Mouse (Mus musculus): ENCODE data around the gene Pogz. TPM values are rescaled to one million over a fixed set of nuclear protein-coding genes. Genes with fewer than 3 reads are reported as not detected.

The Pogz gene
- polyA plus RNA-seq (2015; fragmentation: Nextera tagmentation; extraction: Ambion mirVana): 9.2 and 9.9 TPM in 2 replicates

GRCm38 (mm10) chr3:94837183-94837890 lies at the start of gene Pogz:
Gene Pogz, plus strand, starts transcription at chr3:94837567.
- H3K4me3 ChIP-seq (ENCODE audit: low read length): peak within 1 kb of the TSS; percentile 71
- H3K36me3 ChIP-seq (ENCODE audit: control insufficient read depth, insufficient read depth, low read length): no peaks in the 10 kb centered on the region
- peaks cover 2% of the 10 kb centered on the region; the same call in 1 of the 2 replicates for H3K9me3 ChIP-seq (ENCODE audit: control insufficient read depth, low read length)
- under 1% methylated on average over 53 of the region's 57 CpGs for WGBS
- peak within 1 kb of the TSS; percentile 97 for H3K27ac ChIP-seq (ENCODE audit: low read length)
- H3K27me3 ChIP-seq (replicated peaks; ENCODE audit: control insufficient read depth, insufficient read depth, low read length): no peaks in the 10 kb centered on the region
- H3K4me2 ChIP-seq (ENCODE audit: low read depth, low read length): peak within 1 kb of the TSS; percentile 62
- 0 out of 2 replicates have a peak, but pooled peaks cover 3% of the 10 kb centered on the region for H3K4me1 ChIP-seq (ENCODE audit: control insufficient read depth, insufficient read depth, low read length)
- ATAC-seq: peak; percentile 93
- H3K9ac ChIP-seq (ENCODE audit: low read depth, low read length): peak within 1 kb of the TSS; percentile 83

- peaks cover 6% of the 10 kb centered on the region for H3K4me1 ChIP-seq (ENCODE audit: control insufficient read depth, insufficient read depth, low read length)
- H3K4me3 ChIP-seq (ENCODE audit: low read length): no peak overlapping the region
- 61% methylated on average over 1 of the region's 1 CpGs for WGBS
- H3K36me3 ChIP-seq (ENCODE audit: control insufficient read depth, insufficient read depth, low read length): no peaks in the 10 kb centered on the region
- H3K4me2 ChIP-seq (ENCODE audit: low read depth, low read length): no peak overlapping the region
- ATAC-seq: no peak
- H3K9ac ChIP-seq (ENCODE audit: low read depth, low read length): no peak overlapping the region
- H3K27me3 ChIP-seq (replicated peaks; ENCODE audit: control insufficient read depth, insufficient read depth, low read length): no peaks in the 10 kb centered on the region
- H3K9me3 ChIP-seq (ENCODE audit: control insufficient read depth, low read length): no peaks in the 10 kb centered on the region
- no peak overlapping the region for H3K27ac ChIP-seq (ENCODE audit: low read length)
Observed at GRCm38 (mm10) chr3:94789071-94789470, 48.3 kb upstream of the Pogz start.

GRCm38 (mm10) chr3:94789516-94789915 lies 47.9 kb upstream of the Pogz start:
- no peak overlapping the region for H3K9ac ChIP-seq (ENCODE audit: low read depth, low read length)
- no peaks in the 10 kb centered on the region for H3K27me3 ChIP-seq (replicated peaks; ENCODE audit: control insufficient read depth, insufficient read depth, low read length)
- peaks cover 7% of the 10 kb centered on the region for H3K4me1 ChIP-seq (ENCODE audit: control insufficient read depth, insufficient read depth, low read length)
- H3K4me3 ChIP-seq (ENCODE audit: low read length): no peak overlapping the region
- no peak overlapping the region for H3K27ac ChIP-seq (ENCODE audit: low read length)
- ATAC-seq: no peak
- no peak overlapping the region for H3K4me2 ChIP-seq (ENCODE audit: low read depth, low read length)
- no peaks in the 10 kb centered on the region for H3K36me3 ChIP-seq (ENCODE audit: control insufficient read depth, insufficient read depth, low read length)
- WGBS: 79% methylated on average over 2 of the region's 2 CpGs
- no peaks in the 10 kb centered on the region for H3K9me3 ChIP-seq (ENCODE audit: control insufficient read depth, low read length)

DNA sequence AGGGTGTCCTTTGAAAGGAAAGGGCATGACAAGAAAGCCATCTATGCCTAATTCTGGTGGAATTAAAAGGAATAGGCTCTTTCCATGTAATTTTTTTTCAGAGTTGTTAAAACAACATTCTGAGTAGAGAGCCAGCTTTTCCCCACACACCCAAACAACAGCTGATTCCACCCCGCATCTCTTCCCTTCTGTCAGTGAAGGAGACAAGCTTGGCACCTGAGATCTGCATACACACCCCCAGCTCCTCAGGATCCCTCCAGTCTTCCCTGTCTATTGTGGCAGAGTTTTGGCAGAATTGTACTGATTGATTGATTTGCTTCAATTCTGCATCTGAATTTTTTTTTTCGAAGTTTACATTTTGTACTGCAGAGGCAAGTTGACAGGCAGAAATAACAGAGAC lies 45.1 kb upstream of the Pogz start:
- Histone ChIP-seq H3K4me2 (ENCODE audit: low read depth, low read length) (no peak overlapping the region), H3K9me3 (ENCODE audit: control insufficient read depth, low read length) (no peaks in the 10 kb centered on the region), H3K4me1 (ENCODE audit: control insufficient read depth, insufficient read depth, low read length) (peaks cover 7% of the 10 kb centered on the region), H3K27me3 (replicated peaks; ENCODE audit: control insufficient read depth, insufficient read depth, low read length) (no peaks in the 10 kb centered on the region), H3K27ac (ENCODE audit: low read length) (no peak overlapping the region), H3K36me3 (ENCODE audit: control insufficient read depth, insufficient read depth, low read length) (no peaks in the 10 kb centered on the region), H3K9ac (ENCODE audit: low read depth, low read length) (no peak overlapping the region), H3K4me3 (ENCODE audit: low read length) (no peak overlapping the region)
- 86% methylated on average over 2 of the region's 2 CpGs for WGBS
- no peak for ATAC-seq

GRCm38 (mm10) chr3:94793672-94794071 lies 43.7 kb upstream of the Pogz start:
- Histone ChIP-seq H3K4me3 (ENCODE audit: low read length) (no peak overlapping the region), H3K27me3 (replicated peaks; ENCODE audit: control insufficient read depth, insufficient read depth, low read length) (no peaks in the 10 kb centered on the region), H3K4me1 (ENCODE audit: control insufficient read depth, insufficient read depth, low read length) (peaks cover 4% of the 10 kb centered on the region), H3K4me2 (ENCODE audit: low read depth, low read length) (no peak overlapping the region), H3K36me3 (ENCODE audit: control insufficient read depth, insufficient read depth, low read length) (no peaks in the 10 kb centered on the region), H3K27ac (ENCODE audit: low read length) (0 out of 2 replicates have a peak overlapping the region, but pooled peaks have one; percentile 16), H3K9me3 (ENCODE audit: control insufficient read depth, low read length) (no peaks in the 10 kb centered on the region), H3K9ac (ENCODE audit: low read depth, low read length) (no peak overlapping the region)
- ATAC-seq: peak; percentile 48; the same call in 1 of the 2 replicates
- WGBS: 71% methylated on average over 2 of the region's 2 CpGs

GRCm38 (mm10) chr3:94794359-94794758 lies 43.0 kb upstream of the Pogz start:
- 71% methylated on average over 2 of the region's 2 CpGs for WGBS
- Histone ChIP-seq H3K9ac (ENCODE audit: low read depth, low read length) (no peak overlapping the region), H3K4me1 (ENCODE audit: control insufficient read depth, insufficient read depth, low read length) (peaks cover 4% of the 10 kb centered on the region), H3K4me2 (ENCODE audit: low read depth, low read length) (no peak overlapping the region), H3K27ac (ENCODE audit: low read length) (0 out of 2 replicates have a peak overlapping the region, but pooled peaks have one; percentile 16), H3K27me3 (replicated peaks; ENCODE audit: control insufficient read depth, insufficient read depth, low read length) (no peaks in the 10 kb centered on the region), H3K36me3 (ENCODE audit: control insufficient read depth, insufficient read depth, low read length) (no peaks in the 10 kb centered on the region), H3K9me3 (ENCODE audit: control insufficient read depth, low read length) (no peaks in the 10 kb centered on the region), H3K4me3 (ENCODE audit: low read length) (no peak overlapping the region)
- ATAC-seq: no peak

GRCm38 (mm10) chr3:94795596-94796140 lies 41.7 kb upstream of the Pogz start:
- H3K36me3 ChIP-seq (ENCODE audit: control insufficient read depth, insufficient read depth, low read length): no peaks in the 10 kb centered on the region
- H3K9me3 ChIP-seq (ENCODE audit: control insufficient read depth, low read length): no peaks in the 10 kb centered on the region
- no peak overlapping the region for H3K4me2 ChIP-seq (ENCODE audit: low read depth, low read length)
- H3K27me3 ChIP-seq (replicated peaks; ENCODE audit: control insufficient read depth, insufficient read depth, low read length): no peaks in the 10 kb centered on the region
- H3K4me1 ChIP-seq (ENCODE audit: control insufficient read depth, insufficient read depth, low read length): peaks cover 4% of the 10 kb centered on the region
- no peak overlapping the region for H3K4me3 ChIP-seq (ENCODE audit: low read length)
- peak; percentile 32; the same call in 1 of the 2 replicates for ATAC-seq
- H3K9ac ChIP-seq (ENCODE audit: low read depth, low read length): no peak overlapping the region
- 58% methylated on average over 7 of the region's 7 CpGs for WGBS
- no peak overlapping the region for H3K27ac ChIP-seq (ENCODE audit: low read length)

GRCm38 (mm10) chr3:94796181-94796580 lies 41.2 kb upstream of the Pogz start:
- H3K9me3 ChIP-seq (ENCODE audit: control insufficient read depth, low read length): no peaks in the 10 kb centered on the region
- H3K4me3 ChIP-seq (ENCODE audit: low read length): no peak overlapping the region
- H3K4me1 ChIP-seq (ENCODE audit: control insufficient read depth, insufficient read depth, low read length): peaks cover 4% of the 10 kb centered on the region
- H3K27me3 ChIP-seq (replicated peaks; ENCODE audit: control insufficient read depth, insufficient read depth, low read length): no peaks in the 10 kb centered on the region
- H3K4me2 ChIP-seq (ENCODE audit: low read depth, low read length): no peak overlapping the region
- H3K27ac ChIP-seq (ENCODE audit: low read length): no peak overlapping the region
- no peak overlapping the region for H3K9ac ChIP-seq (ENCODE audit: low read depth, low read length)
- ATAC-seq: no peak
- no peaks in the 10 kb centered on the region for H3K36me3 ChIP-seq (ENCODE audit: control insufficient read depth, insufficient read depth, low read length)

DNA sequence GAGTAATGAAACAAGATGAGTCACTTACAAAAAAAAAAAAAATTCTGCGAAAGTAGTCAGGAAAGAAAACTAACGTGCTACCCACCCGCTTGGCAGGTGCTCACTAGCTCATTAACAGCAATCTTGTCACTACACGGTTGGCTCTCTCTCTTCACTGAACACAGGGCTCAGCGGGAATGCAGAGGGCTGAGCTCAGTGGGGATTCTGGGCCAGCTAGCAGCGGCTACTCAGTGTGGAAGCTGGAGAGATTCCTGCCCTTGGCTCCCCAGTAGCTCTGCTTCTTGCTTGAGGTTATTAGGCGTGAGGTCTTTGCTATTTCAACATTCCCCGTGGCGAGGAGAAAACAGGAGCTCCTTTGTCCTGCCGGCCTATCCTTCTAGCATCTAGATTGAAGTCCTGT lies 33.2 kb upstream of the Pogz start:
- Histone ChIP-seq H3K9me3 (ENCODE audit: control insufficient read depth, low read length) (no peaks in the 10 kb centered on the region), H3K36me3 (ENCODE audit: control insufficient read depth, insufficient read depth, low read length) (no peaks in the 10 kb centered on the region), H3K9ac (ENCODE audit: low read depth, low read length) (peak overlapping the region; percentile 39; the same call in 1 of the 2 replicates), H3K4me3 (ENCODE audit: low read length) (no peak overlapping the region), H3K27me3 (replicated peaks; ENCODE audit: control insufficient read depth, insufficient read depth, low read length) (no peaks in the 10 kb centered on the region), H3K27ac (ENCODE audit: low read length) (no peak overlapping the region; the same call in 1 of the 2 replicates), H3K4me2 (ENCODE audit: low read depth, low read length) (no peak overlapping the region), H3K4me1 (ENCODE audit: control insufficient read depth, insufficient read depth, low read length) (0 out of 2 replicates have a peak, but pooled peaks cover 4% of the 10 kb centered on the region)
- ATAC-seq: no peak
- WGBS: 19% methylated on average over 10 of the region's 10 CpGs

All from intestine, embryonic 16.5 days (tissue).